In the genomic region with DNA sequence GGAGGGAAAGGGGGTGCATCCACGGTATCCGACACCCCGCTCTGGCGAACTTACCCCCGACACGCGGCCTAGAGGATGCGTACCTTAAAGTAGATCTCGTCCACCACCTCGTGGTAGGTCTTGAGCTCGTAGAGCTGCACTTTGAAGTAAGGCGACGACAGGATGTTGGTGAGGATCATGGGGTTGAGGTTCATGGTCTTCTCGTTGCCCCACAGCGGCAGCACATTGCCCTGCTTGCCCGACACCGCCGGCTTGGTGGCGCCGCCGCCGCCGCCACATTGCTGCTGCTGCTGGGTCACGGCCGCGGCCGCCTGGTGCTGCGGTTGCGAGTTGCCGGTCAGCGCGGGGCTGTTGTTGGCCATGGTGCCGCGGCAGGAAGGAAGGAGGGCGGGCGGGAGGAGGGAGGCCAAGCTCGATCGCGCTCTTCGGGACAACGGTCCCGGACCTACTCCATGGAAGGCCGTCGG, we compare ENCODE assay signal across 8 mouse cellular contexts. TPM values are rescaled to one million over a fixed set of nuclear protein-coding genes. Genes with fewer than 3 reads are reported as not detected.
DNase-seq lines count a peak whose midpoint lies in the region; ATAC-seq and TF ChIP-seq lines count a peak whose summit lies in the region.

No protein-coding gene starts in this region.

- ATAC-seq in embryonic facial prominence, embryonic 15.5 days (ENCODE audit: insufficient number of reproducible peaks, low FRiP score, low TSS enrichment, low read depth): peak; percentile 84
- ATAC-seq in kidney, postnatal 0 days (replicated peaks; ENCODE audit: low FRiP score, low read depth): peak; percentile 87
- ATAC-seq in liver, embryonic 15.5 days (ENCODE audit: insufficient read depth): peak; percentile 86
- peak; percentile 89 for ATAC-seq in neural tube, embryonic 12.5 days (ENCODE audit: low FRiP score, low read depth)

- under 1% methylated on average over 42 of the region's 44 CpGs for WGBS in embryonic facial prominence, embryonic 15.5 days
- 1% methylated on average over 42 of the region's 44 CpGs for WGBS in heart, embryonic 10.5 days
- under 1% methylated on average over 43 of the region's 44 CpGs for WGBS in kidney, postnatal 0 days
- under 1% methylated on average over 44 of the region's 44 CpGs for WGBS in liver, embryonic 15.5 days (ENCODE audit: insufficient replicate concordance)
- under 1% methylated on average over 44 of the region's 44 CpGs for WGBS in neural tube, embryonic 12.5 days

- DNase-seq in 416B (ENCODE audit: low read depth) (peak; percentile 93), adipocyte (ENCODE audit: low spot score) (peak; percentile 76)
- DNase-seq in heart, embryonic 10.5 days (ENCODE audit: low spot score): peak; percentile 89
- peak; percentile 87 for DNase-seq in kidney, postnatal 0 days (ENCODE audit: low spot score)

- peaks cover 16% of the 10 kb centered on the region for H3K4me1 ChIP-seq in embryonic facial prominence, embryonic 15.5 days
- H3K4me1 ChIP-seq in heart, embryonic 10.5 days: peaks cover 7% of the 10 kb centered on the region; the same call in 1 of the 2 replicates
- peaks cover 5% of the 10 kb centered on the region; the same call in 1 of the 2 replicates for H3K4me1 ChIP-seq in kidney, postnatal 0 days (replicated peaks; ENCODE audit: insufficient read depth, low read length)
- peaks cover 29% of the 10 kb centered on the region for H3K4me1 ChIP-seq in liver, embryonic 15.5 days (replicated peaks)
- peaks cover 14% of the 10 kb centered on the region for H3K4me1 ChIP-seq in neural tube, embryonic 12.5 days
- peaks cover 20% of the 10 kb centered on the region for H3K4me1 ChIP-seq in testis, adult 2 months (ENCODE audit: control insufficient read depth, insufficient read depth, low read length)

- TF ChIP-seq CTCF in kidney, postnatal 0 days (IDR thresholded peaks at IDR 0.05; ENCODE audit: low read depth): peak; percentile 59; the same call in 1 of the 2 replicates
- no peak; the same call in 1 of the 2 replicates for TF ChIP-seq CTCF in testis, adult 2 months (IDR thresholded peaks at IDR 0.05; ENCODE audit: control insufficient read depth, insufficient read depth, insufficient replicate concordance, low read depth, low read length)

- H3K4me2 ChIP-seq in embryonic facial prominence, embryonic 15.5 days (replicated peaks): peak overlapping the region; percentile 90
- peak overlapping the region; percentile 79 for H3K4me2 ChIP-seq in kidney, postnatal 0 days (ENCODE audit: low read length)
- H3K4me2 ChIP-seq in liver, embryonic 15.5 days: peak overlapping the region; percentile 89
- peak overlapping the region; percentile 91 for H3K4me2 ChIP-seq in neural tube, embryonic 12.5 days (replicated peaks)

- no peaks in the 10 kb centered on the region for H3K9me3 ChIP-seq in embryonic facial prominence, embryonic 15.5 days (replicated peaks)
- no peaks in the 10 kb centered on the region for H3K9me3 ChIP-seq in heart, embryonic 10.5 days
- no peaks in the 10 kb centered on the region for H3K9me3 ChIP-seq in kidney, postnatal 0 days (replicated peaks; ENCODE audit: low read length)
- H3K9me3 ChIP-seq in liver, embryonic 15.5 days (replicated peaks): no peaks in the 10 kb centered on the region
- H3K9me3 ChIP-seq in neural tube, embryonic 12.5 days: no peaks in the 10 kb centered on the region

- H3K36me3 ChIP-seq in embryonic facial prominence, embryonic 15.5 days: peaks cover 5% of the 10 kb centered on the region; the same call in 1 of the 2 replicates
- peaks cover 23% of the 10 kb centered on the region for H3K36me3 ChIP-seq in heart, embryonic 10.5 days
- peaks cover 4% of the 10 kb centered on the region; the same call in 1 of the 2 replicates for H3K36me3 ChIP-seq in kidney, postnatal 0 days (ENCODE audit: insufficient read depth, low read length)
- peaks cover 26% of the 10 kb centered on the region for H3K36me3 ChIP-seq in liver, embryonic 15.5 days (replicated peaks)
- peaks cover 10% of the 10 kb centered on the region for H3K36me3 ChIP-seq in neural tube, embryonic 12.5 days
- no peaks in the 10 kb centered on the region; the same call in 1 of the 2 replicates for H3K36me3 ChIP-seq in testis, adult 2 months (ENCODE audit: control insufficient read depth, insufficient read depth, low read length)

- peak overlapping the region; percentile 100 for H3K27ac ChIP-seq in embryonic facial prominence, embryonic 15.5 days (replicated peaks)
- H3K27ac ChIP-seq in heart, embryonic 10.5 days: peak overlapping the region; percentile 98
- H3K27ac ChIP-seq in kidney, postnatal 0 days: peak overlapping the region; percentile 98
- H3K27ac ChIP-seq in liver, embryonic 15.5 days (replicated peaks): peak overlapping the region; percentile 99
- peak overlapping the region; percentile 96 for H3K27ac ChIP-seq in neural tube, embryonic 12.5 days
- H3K27ac ChIP-seq in testis, adult 2 months (ENCODE audit: control insufficient read depth, insufficient read depth, low read depth, low read length): peak overlapping the region; percentile 96

- H3K27me3 ChIP-seq in embryonic facial prominence, embryonic 15.5 days: no peaks in the 10 kb centered on the region
- H3K27me3 ChIP-seq in heart, embryonic 10.5 days (ENCODE audit: insufficient read depth, poor library complexity, severe bottlenecking): no peaks in the 10 kb centered on the region
- no peaks in the 10 kb centered on the region for H3K27me3 ChIP-seq in kidney, postnatal 0 days (ENCODE audit: insufficient read depth, low read length)
- H3K27me3 ChIP-seq in liver, embryonic 15.5 days: no peaks in the 10 kb centered on the region
- no peaks in the 10 kb centered on the region for H3K27me3 ChIP-seq in neural tube, embryonic 12.5 days (replicated peaks)
- H3K27me3 ChIP-seq in testis, adult 2 months (ENCODE audit: control insufficient read depth, insufficient read depth, low read length): no peaks in the 10 kb centered on the region

- H3K9ac ChIP-seq in embryonic facial prominence, embryonic 15.5 days: peak overlapping the region; percentile 96
- H3K9ac ChIP-seq in kidney, postnatal 0 days (ENCODE audit: low read depth, low read length): peak overlapping the region; percentile 91
- peak overlapping the region; percentile 94 for H3K9ac ChIP-seq in liver, embryonic 15.5 days
- peak overlapping the region; percentile 92 for H3K9ac ChIP-seq in neural tube, embryonic 12.5 days

- H3K4me3 ChIP-seq in embryonic facial prominence, embryonic 15.5 days (replicated peaks): peak overlapping the region; percentile 95
- H3K4me3 ChIP-seq in heart, embryonic 10.5 days: peak overlapping the region; percentile 93
- H3K4me3 ChIP-seq in kidney, postnatal 0 days (replicated peaks; ENCODE audit: low read depth, low read length): peak overlapping the region; percentile 90
- H3K4me3 ChIP-seq in liver, embryonic 15.5 days (replicated peaks): peak overlapping the region; percentile 88
- peak overlapping the region; percentile 91 for H3K4me3 ChIP-seq in neural tube, embryonic 12.5 days
- H3K4me3 ChIP-seq in testis, adult 2 months (ENCODE audit: control insufficient read depth, low read depth, low read length): peak overlapping the region; percentile 96

- TF ChIP-seq POLR2A in testis, adult 2 months (IDR thresholded peaks at IDR 0.05; ENCODE audit: control insufficient read depth, low read depth, low read length): no peak; the same call in none of the 2 replicates

RNA-seq across cellular contexts. Expression of gene Prpf38b, which starts 0.4 kb away (rescaled TPM):
- 78.5 and 85.1 TPM in 2 replicates for polyA plus RNA-seq in embryonic facial prominence, embryonic 15.5 days (2015; fragmentation: Nextera tagmentation; extraction: Ambion mirVana)
- polyA plus RNA-seq in heart, embryonic 10.5 days (2016; fragmentation: Nextera tagmentation; extraction: Ambion mirVana): 56.4 and 64.3 TPM in 2 replicates
- 47.6 and 56.4 TPM in 2 replicates for polyA plus RNA-seq in kidney, postnatal 0 days (2015; fragmentation: Nextera tagmentation; extraction: Ambion mirVana)
- 26.3 and 26.4 TPM in 2 replicates for polyA plus RNA-seq in liver, embryonic 15.5 days (2015; fragmentation: Nextera tagmentation; extraction: Ambion mirVana)
- 76.6 and 78.9 TPM in 2 replicates for polyA plus RNA-seq in neural tube, embryonic 12.5 days (2016; fragmentation: Nextera tagmentation; extraction: Ambion mirVana)
- 23.3 and 23.6 TPM in 2 replicates for polyA plus RNA-seq in testis, adult 2 months (2012; rRNA removed)

RNA-seq across cellular contexts. Expression of gene Fndc7, which starts 21.3 kb away (rescaled TPM):
- polyA plus RNA-seq in embryonic facial prominence, embryonic 15.5 days (2015; fragmentation: Nextera tagmentation; extraction: Ambion mirVana): 0.70 and 0.94 TPM in 2 replicates
- polyA plus RNA-seq in heart, embryonic 10.5 days (2016; fragmentation: Nextera tagmentation; extraction: Ambion mirVana): 0.21 and 0.26 TPM in 2 replicates
- 0.04 TPM in 1 of 2 replicates, not detected in the other for polyA plus RNA-seq in kidney, postnatal 0 days (2015; fragmentation: Nextera tagmentation; extraction: Ambion mirVana)
- 0.03 and 0.16 TPM in 2 replicates for polyA plus RNA-seq in liver, embryonic 15.5 days (2015; fragmentation: Nextera tagmentation; extraction: Ambion mirVana)
- polyA plus RNA-seq in neural tube, embryonic 12.5 days (2016; fragmentation: Nextera tagmentation; extraction: Ambion mirVana): 0.05 TPM in 1 of 2 replicates, not detected in the other
- 0.46 and 0.53 TPM in 2 replicates for polyA plus RNA-seq in testis, adult 2 months (2012; rRNA removed)

RNA-seq across cellular contexts. Expression of gene Henmt1, which starts 28.6 kb away (rescaled TPM):
- polyA plus RNA-seq in embryonic facial prominence, embryonic 15.5 days (2015; fragmentation: Nextera tagmentation; extraction: Ambion mirVana): 0.77 and 0.80 TPM in 2 replicates
- 0.18 and 0.33 TPM in 2 replicates for polyA plus RNA-seq in heart, embryonic 10.5 days (2016; fragmentation: Nextera tagmentation; extraction: Ambion mirVana)
- polyA plus RNA-seq in kidney, postnatal 0 days (2015; fragmentation: Nextera tagmentation; extraction: Ambion mirVana): 0.29 and 0.42 TPM in 2 replicates
- not detected in 2 replicates for polyA plus RNA-seq in liver, embryonic 15.5 days (2015; fragmentation: Nextera tagmentation; extraction: Ambion mirVana)
- 0.71 and 0.74 TPM in 2 replicates for polyA plus RNA-seq in neural tube, embryonic 12.5 days (2016; fragmentation: Nextera tagmentation; extraction: Ambion mirVana)
- polyA plus RNA-seq in testis, adult 2 months (2012; rRNA removed): 21.7 and 22.8 TPM in 2 replicates

RNA-seq across cellular contexts. Expression of gene Gm9857, which starts 29.1 kb away (rescaled TPM):
- 0.67 and 0.80 TPM in 2 replicates for polyA plus RNA-seq in embryonic facial prominence, embryonic 15.5 days (2015; fragmentation: Nextera tagmentation; extraction: Ambion mirVana)
- not detected in 2 replicates for polyA plus RNA-seq in heart, embryonic 10.5 days (2016; fragmentation: Nextera tagmentation; extraction: Ambion mirVana)
- polyA plus RNA-seq in kidney, postnatal 0 days (2015; fragmentation: Nextera tagmentation; extraction: Ambion mirVana): not detected in 2 replicates
- polyA plus RNA-seq in liver, embryonic 15.5 days (2015; fragmentation: Nextera tagmentation; extraction: Ambion mirVana): not detected in 2 replicates
- not detected in 2 replicates for polyA plus RNA-seq in neural tube, embryonic 12.5 days (2016; fragmentation: Nextera tagmentation; extraction: Ambion mirVana)
- polyA plus RNA-seq in testis, adult 2 months (2012; rRNA removed): 26.9 and 34.4 TPM in 2 replicates

Comparison
In these comparisons a context has a peak if more than half of its experiments do, and no peak if none do; other contexts are left out.
1. Peak in every context shown above with its lines: DNase-seq, ATAC-seq, H3K4me3 ChIP-seq and H3K27ac ChIP-seq.
2. RNA of gene Henmt1, which starts 28.6 kb away (polyA plus RNA-seq): 21.7 to 22.8 TPM in testis, adult 2 months; 0.77 to 0.80 TPM in embryonic facial prominence, embryonic 15.5 days, 0.71 to 0.74 TPM in neural tube, embryonic 12.5 days, 0.29 to 0.42 TPM in kidney, postnatal 0 days, 0.18 to 0.33 TPM in heart, embryonic 10.5 days and not detected in liver, embryonic 15.5 days; every median in the first group is over 10 times any median in the second.